Comparison of ENCODE assay signal across 8 mouse cellular contexts in the genomic region with DNA sequence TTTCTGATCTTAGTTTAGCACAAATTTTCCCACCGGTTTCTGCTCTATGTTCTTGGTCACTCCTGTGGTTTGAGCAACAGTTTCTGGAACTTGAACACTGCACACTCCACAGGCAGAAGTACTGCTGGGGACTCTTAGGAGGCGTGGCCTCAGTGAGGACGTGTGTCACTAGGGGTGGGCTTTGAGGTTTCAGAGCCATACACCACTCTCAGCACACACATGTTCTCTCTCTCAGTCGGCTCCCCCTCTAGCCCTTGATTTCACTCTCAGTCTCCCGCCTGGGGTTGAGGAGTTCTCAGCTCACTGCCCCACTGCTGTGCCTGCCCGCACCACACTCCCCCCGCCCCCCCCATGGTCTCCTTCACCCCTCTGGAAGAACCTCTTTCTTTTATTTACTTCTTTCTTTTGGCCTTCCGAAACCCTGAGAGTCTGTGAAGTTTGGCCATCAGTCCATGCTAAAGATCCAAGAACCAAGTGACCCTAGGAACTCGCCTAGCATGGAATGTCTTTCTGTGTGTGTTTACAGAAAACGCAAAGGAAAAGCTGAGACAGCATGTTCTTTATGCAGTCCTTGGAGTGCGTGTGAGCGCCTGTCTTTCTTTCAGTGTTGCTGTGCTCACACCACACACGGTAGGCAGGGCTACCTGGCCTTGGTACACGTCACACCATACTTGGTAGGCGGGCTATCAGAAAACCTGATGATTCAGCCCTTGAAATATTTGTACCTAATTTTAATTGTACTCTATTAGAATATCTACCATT.
DNase-seq lines count a peak whose midpoint lies in the region; ATAC-seq lines count a peak whose summit lies in the region.

No protein-coding gene starts in this region.

- H3K27me3 ChIP-seq in kidney, embryonic 16.5 days (ENCODE audit: insufficient read depth, low read length): no peaks in the 10 kb centered on the region
- no peaks in the 10 kb centered on the region for H3K27me3 ChIP-seq in forebrain, embryonic 15.5 days
- H3K27me3 ChIP-seq in limb, embryonic 13.5 days: no peaks in the 10 kb centered on the region

- H3K27ac ChIP-seq in kidney, embryonic 16.5 days (ENCODE audit: low read length): peak overlapping the region; percentile 43; the same call in 1 of the 2 replicates
- no peak overlapping the region for H3K27ac ChIP-seq in forebrain, embryonic 15.5 days (replicated peaks)
- no peak overlapping the region for H3K27ac ChIP-seq in limb, embryonic 13.5 days

- no peak overlapping the region for H3K9ac ChIP-seq in kidney, embryonic 16.5 days (replicated peaks; ENCODE audit: low read length)
- H3K9ac ChIP-seq in forebrain, embryonic 15.5 days (replicated peaks): no peak overlapping the region
- H3K9ac ChIP-seq in limb, embryonic 13.5 days: no peak overlapping the region

- H3K4me3 ChIP-seq in kidney, embryonic 16.5 days (ENCODE audit: low read length): no peak overlapping the region
- no peak overlapping the region for H3K4me3 ChIP-seq in forebrain, embryonic 15.5 days
- no peak overlapping the region for H3K4me3 ChIP-seq in limb, embryonic 13.5 days

- ATAC-seq in kidney, embryonic 16.5 days (ENCODE audit: low FRiP score, low TSS enrichment): no peak
- ATAC-seq in forebrain, embryonic 15.5 days (replicated peaks): 0 out of 2 replicates have a peak, but pooled peaks have one; percentile 48
- ATAC-seq in limb, embryonic 13.5 days (ENCODE audit: low FRiP score, low read depth): peak; percentile 24; the same call in 1 of the 2 replicates

- H3K9me3 ChIP-seq in kidney, embryonic 16.5 days (ENCODE audit: low read length): no peaks in the 10 kb centered on the region
- no peaks in the 10 kb centered on the region for H3K9me3 ChIP-seq in forebrain, embryonic 15.5 days
- H3K9me3 ChIP-seq in limb, embryonic 13.5 days: no peaks in the 10 kb centered on the region

- no peaks in the 10 kb centered on the region for H3K4me1 ChIP-seq in kidney, embryonic 16.5 days (ENCODE audit: insufficient read depth, low read length)
- no peaks in the 10 kb centered on the region for H3K4me1 ChIP-seq in forebrain, embryonic 15.5 days
- no peaks in the 10 kb centered on the region; the same call in 1 of the 2 replicates for H3K4me1 ChIP-seq in limb, embryonic 13.5 days

- H3K4me2 ChIP-seq in kidney, embryonic 16.5 days (replicated peaks; ENCODE audit: low read depth, low read length): no peak overlapping the region
- no peak overlapping the region for H3K4me2 ChIP-seq in forebrain, embryonic 15.5 days (replicated peaks)
- H3K4me2 ChIP-seq in limb, embryonic 13.5 days (replicated peaks): no peak overlapping the region

- WGBS in kidney, embryonic 16.5 days: 72% methylated on average over 15 of the region's 15 CpGs
- 82% methylated on average over 15 of the region's 15 CpGs for WGBS in forebrain, embryonic 15.5 days
- WGBS in limb, embryonic 13.5 days: 77% methylated on average over 15 of the region's 15 CpGs

- H3K36me3 ChIP-seq in kidney, embryonic 16.5 days (ENCODE audit: insufficient read depth, low read length): peaks cover 44% of the 10 kb centered on the region
- peaks cover 37% of the 10 kb centered on the region for H3K36me3 ChIP-seq in forebrain, embryonic 15.5 days
- peaks cover 66% of the 10 kb centered on the region for H3K36me3 ChIP-seq in limb, embryonic 13.5 days

- DNase-seq in kidney, adult 8-10 months: no peak
- peak; percentile 9 for DNase-seq in NIH3T3 (ENCODE audit: low read depth)
- no peak for DNase-seq in layer of hippocampus, adult 11-12 months (ENCODE audit: low spot score)
- DNase-seq in cerebellum, postnatal 10 days: no peak
- no peak for DNase-seq in right cerebral cortex, postnatal 14 days
